Mouse (Mus musculus): ENCODE data around the gene Cela1. TPM values are rescaled to one million over a fixed set of nuclear protein-coding genes. Genes with fewer than 3 reads are reported as not detected.

The Cela1 gene
- polyA plus RNA-seq, 1 experiment from 2014 or later = 1.4 TPM

DNA sequence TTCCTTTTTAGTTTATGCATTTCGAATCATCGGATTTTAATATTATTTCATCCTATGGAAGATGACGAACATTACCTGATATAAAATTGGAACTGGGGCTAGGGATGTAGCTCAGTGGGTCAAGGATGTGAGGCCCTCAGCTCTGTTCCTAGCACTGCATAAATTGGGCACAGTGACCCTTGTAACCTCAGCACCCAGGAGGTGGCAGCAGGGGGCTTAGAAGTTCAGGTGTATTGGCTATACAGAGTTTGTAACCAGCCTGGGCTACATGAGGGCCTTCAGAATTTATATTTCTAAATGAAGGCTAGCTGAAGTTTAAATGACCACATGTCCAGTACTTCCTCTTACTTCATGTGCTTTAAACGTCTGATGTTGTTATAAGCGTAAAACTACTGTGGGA lies 33.7 kb upstream of the Cela1 start:
- ATAC-seq (ENCODE audit: low FRiP score, low read depth) = no peak
- 92% methylated on average over 5 of the region's 5 CpGs for WGBS
- Histone ChIP-seq H3K36me3 (no peaks in the 10 kb centered on the region), H3K4me1 (no peaks in the 10 kb centered on the region), H3K4me2 (replicated peaks) (no peak overlapping the region), H3K27me3 (no peaks in the 10 kb centered on the region), H3K9ac (replicated peaks) (no peak overlapping the region), H3K27ac (replicated peaks) (no peak overlapping the region), H3K4me3 (no peak overlapping the region), H3K9me3 (no peaks in the 10 kb centered on the region)

DNA sequence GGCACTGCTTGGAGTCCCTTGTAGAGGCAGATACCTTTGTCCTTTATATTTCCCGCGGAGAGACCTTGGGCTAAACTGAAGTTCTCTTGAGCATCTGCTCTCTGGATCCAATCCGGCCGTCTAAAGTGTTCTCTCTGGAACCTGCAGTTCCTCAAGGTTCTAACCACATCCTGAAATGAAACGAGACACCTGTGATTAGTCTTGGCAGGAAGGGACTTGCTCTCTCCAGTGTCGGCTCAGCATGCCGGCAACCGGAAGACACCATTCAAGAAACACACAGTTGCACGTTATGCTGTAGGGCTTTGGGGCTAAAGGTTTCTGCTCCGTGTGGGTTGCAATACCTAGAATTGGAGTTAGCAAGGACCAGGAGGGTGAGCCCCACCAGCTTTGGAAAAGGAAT lies 32.3 kb upstream of the Cela1 start:
- Histone ChIP-seq H3K27me3 (no peaks in the 10 kb centered on the region), H3K4me2 (replicated peaks) (no peak overlapping the region), H3K4me3 (no peak overlapping the region), H3K4me1 (peaks cover 6% of the 10 kb centered on the region; the same call in 1 of the 2 replicates), H3K9ac (replicated peaks) (no peak overlapping the region), H3K36me3 (no peaks in the 10 kb centered on the region), H3K27ac (replicated peaks) (no peak overlapping the region), H3K9me3 (no peaks in the 10 kb centered on the region)
- ATAC-seq (ENCODE audit: low FRiP score, low read depth) = no peak
- 86% methylated on average over 10 of the region's 10 CpGs for WGBS

DNA sequence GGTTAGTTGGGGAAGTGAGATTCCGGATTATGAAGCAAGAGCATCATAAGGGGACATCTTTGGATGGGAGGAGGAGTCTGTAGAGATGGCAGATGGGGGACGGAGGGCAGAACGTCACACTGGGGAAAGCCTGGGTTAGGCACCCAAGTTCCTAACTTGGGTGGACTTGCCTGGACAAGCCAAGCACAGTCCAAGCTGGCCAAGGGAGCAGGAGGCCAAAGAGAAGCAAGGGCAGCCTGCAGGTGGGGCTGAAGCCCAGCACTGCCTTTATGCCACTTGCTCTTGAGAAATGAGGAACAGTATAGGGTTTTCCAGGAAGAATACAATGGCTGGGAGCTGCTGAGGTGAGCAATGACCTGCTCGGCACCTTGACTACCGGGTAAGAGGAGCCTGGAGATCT lies 31.5 kb upstream of the Cela1 start:
- H3K27ac ChIP-seq (replicated peaks) = no peak overlapping the region
- no peak overlapping the region for H3K4me3 ChIP-seq
- WGBS = 93% methylated on average over 5 of the region's 5 CpGs
- no peak for ATAC-seq (ENCODE audit: low FRiP score, low read depth)
- no peak overlapping the region for H3K4me2 ChIP-seq (replicated peaks)
- H3K27me3 ChIP-seq = no peaks in the 10 kb centered on the region
- H3K9ac ChIP-seq (replicated peaks) = no peak overlapping the region
- no peaks in the 10 kb centered on the region for H3K9me3 ChIP-seq
- peaks cover 6% of the 10 kb centered on the region; the same call in 1 of the 2 replicates for H3K4me1 ChIP-seq
- H3K36me3 ChIP-seq = no peaks in the 10 kb centered on the region

- H3K36me3 ChIP-seq = no peaks in the 10 kb centered on the region
- H3K4me2 ChIP-seq (replicated peaks) = no peak overlapping the region
- no peak for ATAC-seq (ENCODE audit: low FRiP score, low read depth)
- 76% methylated on average over 11 of the region's 11 CpGs for WGBS
- no peaks in the 10 kb centered on the region for H3K9me3 ChIP-seq
- H3K27me3 ChIP-seq = no peaks in the 10 kb centered on the region
- H3K27ac ChIP-seq (replicated peaks) = no peak overlapping the region
- H3K9ac ChIP-seq (replicated peaks) = no peak overlapping the region
- H3K4me1 ChIP-seq = peaks cover 6% of the 10 kb centered on the region; the same call in 1 of the 2 replicates
- H3K4me3 ChIP-seq = no peak overlapping the region
Measured at GRCm38 (mm10) chr15:100718572-100718971, 30.9 kb upstream of the Cela1 start.

GRCm38 (mm10) chr15:100717933-100718332 lies 30.2 kb upstream of the Cela1 start:
- H3K27me3 ChIP-seq = no peaks in the 10 kb centered on the region
- H3K27ac ChIP-seq (replicated peaks) = no peak overlapping the region
- no peaks in the 10 kb centered on the region for H3K9me3 ChIP-seq
- 81% methylated on average over 6 of the region's 6 CpGs for WGBS
- no peak for ATAC-seq (ENCODE audit: low FRiP score, low read depth)
- H3K36me3 ChIP-seq = no peaks in the 10 kb centered on the region
- no peak overlapping the region for H3K9ac ChIP-seq (replicated peaks)
- no peak overlapping the region for H3K4me2 ChIP-seq (replicated peaks)
- peaks cover 6% of the 10 kb centered on the region; the same call in 1 of the 2 replicates for H3K4me1 ChIP-seq
- H3K4me3 ChIP-seq = no peak overlapping the region

DNA sequence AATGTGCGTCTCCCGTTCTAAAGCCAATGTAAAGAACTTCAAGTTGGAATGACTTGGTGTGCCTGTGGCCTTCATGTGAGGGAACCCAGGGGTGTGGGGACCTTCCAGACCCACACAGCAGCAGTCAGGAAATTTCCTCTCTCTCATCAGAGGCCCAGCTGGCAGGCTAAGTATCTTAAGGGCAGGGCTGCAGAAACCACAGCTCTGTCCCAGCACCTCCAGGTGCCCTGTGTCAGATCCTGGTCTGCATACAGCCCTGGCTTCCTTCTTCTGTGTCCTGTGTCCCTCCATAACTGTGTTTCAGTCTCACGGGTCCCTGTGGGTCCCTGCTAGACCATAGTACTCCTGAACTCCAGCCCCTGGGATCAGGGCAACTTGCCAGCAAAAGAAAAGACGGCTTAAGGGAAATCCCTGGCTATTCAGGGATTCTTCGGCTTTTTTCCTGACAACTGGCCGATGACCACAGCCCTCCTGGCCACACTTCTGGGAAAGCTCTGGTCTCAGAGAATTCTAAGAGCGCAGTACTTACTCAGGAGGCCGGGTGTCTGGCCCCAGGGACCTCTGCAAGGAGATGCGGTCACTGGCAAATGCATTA lies 27.8 kb upstream of the Cela1 start:
- no peaks in the 10 kb centered on the region for H3K36me3 ChIP-seq
- no peaks in the 10 kb centered on the region for H3K9me3 ChIP-seq
- no peak overlapping the region for H3K9ac ChIP-seq (replicated peaks)
- H3K27me3 ChIP-seq = no peaks in the 10 kb centered on the region
- H3K27ac ChIP-seq (replicated peaks) = no peak overlapping the region
- H3K4me2 ChIP-seq (replicated peaks) = no peak overlapping the region
- no peak overlapping the region for H3K4me3 ChIP-seq
- no peak for ATAC-seq (ENCODE audit: low FRiP score, low read depth)
- WGBS = 46% methylated on average over 9 of the region's 9 CpGs
- H3K4me1 ChIP-seq = peaks cover 6% of the 10 kb centered on the region; the same call in 1 of the 2 replicates

DNA sequence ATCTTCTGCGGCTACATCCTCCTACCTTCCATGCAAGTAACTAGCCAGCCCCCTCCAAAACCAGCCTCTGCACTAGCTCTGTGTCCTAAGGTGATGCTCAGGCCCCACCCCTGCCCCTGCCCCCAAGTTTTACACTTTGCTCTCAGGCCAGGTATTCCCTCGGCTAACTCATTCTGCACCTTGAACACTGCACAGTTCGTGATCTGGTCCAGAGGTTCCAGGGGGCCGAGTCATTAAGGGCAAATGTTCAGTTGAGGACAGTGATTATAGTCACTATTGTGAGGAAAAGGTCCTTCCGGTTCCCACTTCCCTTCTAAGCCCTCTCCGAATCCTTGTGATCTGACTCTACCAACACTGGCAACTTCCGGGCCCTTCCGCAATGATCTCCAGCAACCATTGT lies 26.7 kb upstream of the Cela1 start:
- no peak overlapping the region for H3K4me2 ChIP-seq (replicated peaks)
- 87% methylated on average over 8 of the region's 8 CpGs for WGBS
- no peaks in the 10 kb centered on the region for H3K9me3 ChIP-seq
- no peaks in the 10 kb centered on the region for H3K27me3 ChIP-seq
- H3K4me3 ChIP-seq = no peak overlapping the region
- no peak for ATAC-seq (ENCODE audit: low FRiP score, low read depth)
- peaks cover 6% of the 10 kb centered on the region; the same call in 1 of the 2 replicates for H3K4me1 ChIP-seq
- H3K9ac ChIP-seq (replicated peaks) = no peak overlapping the region
- no peak overlapping the region for H3K27ac ChIP-seq (replicated peaks)
- no peaks in the 10 kb centered on the region for H3K36me3 ChIP-seq

DNA sequence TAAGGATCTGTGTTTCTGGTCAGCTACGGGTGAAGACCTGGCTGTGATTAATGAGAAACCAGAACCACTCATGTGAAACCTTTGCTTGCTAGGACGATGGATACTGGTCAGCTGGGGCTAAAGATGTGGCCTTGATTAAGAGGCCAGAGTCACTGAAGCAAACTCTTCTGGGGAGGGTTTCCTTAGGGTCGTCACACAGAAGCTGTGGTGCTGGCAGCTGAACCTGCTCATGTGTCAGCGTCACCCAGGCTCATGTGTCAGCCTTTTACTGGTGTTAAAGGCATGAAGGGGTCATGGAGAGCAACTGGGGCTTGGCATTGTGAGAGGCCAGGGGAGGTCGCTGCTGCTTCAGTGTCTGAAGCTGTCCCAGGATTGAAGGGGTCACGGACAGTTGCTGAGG lies 23.1 kb upstream of the Cela1 start:
- H3K9me3 ChIP-seq = no peaks in the 10 kb centered on the region
- H3K4me1 ChIP-seq = peaks cover 5% of the 10 kb centered on the region; the same call in 1 of the 2 replicates
- H3K27me3 ChIP-seq = no peaks in the 10 kb centered on the region; the same call in 1 of the 2 replicates
- H3K4me2 ChIP-seq (replicated peaks) = no peak overlapping the region
- H3K4me3 ChIP-seq = no peak overlapping the region
- ATAC-seq (ENCODE audit: low FRiP score, low read depth) = no peak
- H3K36me3 ChIP-seq = no peaks in the 10 kb centered on the region
- H3K9ac ChIP-seq (replicated peaks) = no peak overlapping the region
- H3K27ac ChIP-seq (replicated peaks) = no peak overlapping the region
- WGBS = 69% methylated on average over 6 of the region's 6 CpGs

DNA sequence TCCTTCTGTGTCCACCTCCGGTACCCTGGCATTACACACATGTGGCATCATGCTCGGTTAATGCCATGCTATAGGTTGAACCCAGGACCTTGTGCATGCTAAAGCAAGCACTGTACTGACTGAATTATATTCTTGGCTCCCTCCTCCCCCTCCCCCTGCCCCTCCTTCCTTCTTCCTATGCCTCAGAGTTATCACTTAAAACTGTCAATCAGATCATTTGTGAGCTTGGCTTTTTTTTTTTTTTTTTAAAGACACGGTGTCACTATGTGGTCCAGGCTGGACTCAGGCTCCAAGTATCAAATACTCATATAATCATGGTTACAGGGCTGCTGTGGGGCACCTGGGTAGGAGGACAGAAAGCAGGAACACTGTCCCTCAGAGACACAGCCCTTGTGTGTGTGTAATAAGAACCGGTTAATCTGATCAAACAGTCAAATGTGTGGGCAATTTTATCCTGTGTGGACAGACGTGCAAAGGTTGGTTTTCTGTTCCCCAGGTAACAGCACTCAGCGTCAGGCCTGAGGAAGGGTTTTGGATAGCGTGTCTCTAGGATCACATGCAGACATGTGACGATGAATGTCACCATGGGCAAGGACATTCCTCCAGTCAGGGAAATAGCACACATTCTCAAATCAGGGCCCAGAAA lies 20.8 kb upstream of the Cela1 start:
- Histone ChIP-seq H3K36me3 (no peaks in the 10 kb centered on the region), H3K4me2 (replicated peaks) (no peak overlapping the region), H3K27me3 (peaks cover 12% of the 10 kb centered on the region), H3K9me3 (no peaks in the 10 kb centered on the region), H3K4me1 (peaks cover 5% of the 10 kb centered on the region; the same call in 1 of the 2 replicates), H3K4me3 (no peak overlapping the region), H3K9ac (replicated peaks) (no peak overlapping the region), H3K27ac (replicated peaks) (no peak overlapping the region)
- WGBS = 82% methylated on average over 8 of the region's 8 CpGs
- no peak for ATAC-seq (ENCODE audit: low FRiP score, low read depth)

DNA sequence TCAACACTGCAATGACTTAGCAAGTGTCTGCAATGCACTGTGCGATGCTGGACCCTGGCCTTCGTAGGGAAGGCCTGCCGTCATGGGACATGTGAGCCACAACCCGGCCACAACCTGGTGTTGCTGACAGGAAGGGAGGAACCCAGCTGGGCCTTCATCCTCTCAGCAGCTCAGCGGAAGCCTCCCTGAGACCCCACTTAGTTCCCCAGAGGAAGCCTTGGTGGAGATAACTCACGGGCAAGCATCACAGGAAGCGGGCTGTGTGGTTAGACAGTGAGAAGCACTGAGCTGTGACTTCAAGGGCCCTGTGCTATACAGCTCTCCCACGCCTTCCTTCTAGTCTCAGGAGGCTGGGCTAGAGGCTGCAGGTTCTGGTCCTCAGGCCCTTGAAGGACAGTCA lies 18.5 kb upstream of the Cela1 start:
- H3K27me3 ChIP-seq = peaks cover 21% of the 10 kb centered on the region
- H3K9ac ChIP-seq (replicated peaks) = no peak overlapping the region
- no peak overlapping the region for H3K27ac ChIP-seq (replicated peaks)
- no peak overlapping the region for H3K4me3 ChIP-seq
- peaks cover 5% of the 10 kb centered on the region; the same call in 1 of the 2 replicates for H3K4me1 ChIP-seq
- H3K4me2 ChIP-seq (replicated peaks) = no peak overlapping the region
- no peak for ATAC-seq (ENCODE audit: low FRiP score, low read depth)
- H3K9me3 ChIP-seq = no peaks in the 10 kb centered on the region
- H3K36me3 ChIP-seq = no peaks in the 10 kb centered on the region
- 67% methylated on average over 8 of the region's 8 CpGs for WGBS

- Histone ChIP-seq H3K27me3 (peaks cover 21% of the 10 kb centered on the region), H3K4me1 (peaks cover 5% of the 10 kb centered on the region; the same call in 1 of the 2 replicates), H3K27ac (replicated peaks) (no peak overlapping the region), H3K36me3 (no peaks in the 10 kb centered on the region), H3K9ac (replicated peaks) (no peak overlapping the region), H3K4me2 (replicated peaks) (no peak overlapping the region), H3K4me3 (no peak overlapping the region), H3K9me3 (no peaks in the 10 kb centered on the region)
- no peak for ATAC-seq (ENCODE audit: low FRiP score, low read depth)
- WGBS = 92% methylated on average over 1 of the region's 1 CpGs
Measured at GRCm38 (mm10) chr15:100705376-100705775, 17.7 kb upstream of the Cela1 start.

DNA sequence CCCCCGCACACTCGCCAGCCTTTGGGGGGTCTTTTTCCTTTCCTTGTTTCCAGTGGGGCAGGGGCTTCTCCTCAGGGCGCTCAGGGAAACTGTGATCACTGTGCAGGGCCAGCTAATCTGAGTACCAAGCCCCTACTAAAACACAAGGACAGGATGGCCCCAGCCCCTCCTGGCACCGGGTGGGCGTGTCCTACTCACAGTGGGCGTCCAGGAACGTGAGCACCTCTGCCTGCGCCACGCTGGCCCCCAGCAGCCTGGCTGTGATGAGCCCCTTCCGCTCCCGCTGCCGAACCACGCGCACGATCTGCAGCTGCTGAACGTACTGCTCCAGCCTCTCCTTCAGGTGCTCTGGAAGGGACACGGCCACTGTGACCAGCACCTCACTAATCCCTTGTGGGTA lies 16.2 kb upstream of the Cela1 start:
- Histone ChIP-seq H3K9me3 (no peaks in the 10 kb centered on the region), H3K9ac (replicated peaks) (no peak overlapping the region), H3K27me3 (peaks cover 21% of the 10 kb centered on the region), H3K4me2 (replicated peaks) (peak overlapping the region; percentile 33; the same call in 1 of the 2 replicates), H3K36me3 (no peaks in the 10 kb centered on the region), H3K4me3 (no peak overlapping the region), H3K27ac (replicated peaks) (no peak overlapping the region), H3K4me1 (peaks cover 5% of the 10 kb centered on the region; the same call in 1 of the 2 replicates)
- ATAC-seq (ENCODE audit: low FRiP score, low read depth) = no peak
- 10% methylated on average over 17 of the region's 17 CpGs for WGBS
